Mouse (Mus musculus): Measurements from ENCODE around the gene Rpl10-ps3.

Gene Rpl10-ps3

DNA sequence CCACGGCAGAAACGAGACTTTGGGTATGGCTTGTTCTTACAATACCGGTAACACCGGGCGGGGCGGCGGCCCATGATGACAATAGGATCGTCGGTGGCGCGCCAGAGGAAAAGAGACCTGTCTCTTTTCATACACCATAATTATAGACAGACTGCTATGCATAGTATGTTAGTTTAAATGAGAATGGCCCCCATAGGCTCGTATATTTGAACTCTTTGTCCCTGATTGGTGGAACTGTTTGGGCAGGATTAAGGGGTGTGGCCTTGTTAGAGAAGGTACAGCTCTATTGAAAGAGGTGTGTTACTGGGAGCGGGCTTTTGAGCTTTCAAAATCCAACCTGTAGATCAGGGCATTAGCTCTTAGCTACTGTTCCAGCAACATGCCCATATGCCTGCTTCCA, at the start of gene Rpl10-ps3:
Gene Rpl10-ps3 (minus strand): TSS at position 101 of the 400 bp plus-strand sequence.
- no peak for DNase-seq

DNA sequence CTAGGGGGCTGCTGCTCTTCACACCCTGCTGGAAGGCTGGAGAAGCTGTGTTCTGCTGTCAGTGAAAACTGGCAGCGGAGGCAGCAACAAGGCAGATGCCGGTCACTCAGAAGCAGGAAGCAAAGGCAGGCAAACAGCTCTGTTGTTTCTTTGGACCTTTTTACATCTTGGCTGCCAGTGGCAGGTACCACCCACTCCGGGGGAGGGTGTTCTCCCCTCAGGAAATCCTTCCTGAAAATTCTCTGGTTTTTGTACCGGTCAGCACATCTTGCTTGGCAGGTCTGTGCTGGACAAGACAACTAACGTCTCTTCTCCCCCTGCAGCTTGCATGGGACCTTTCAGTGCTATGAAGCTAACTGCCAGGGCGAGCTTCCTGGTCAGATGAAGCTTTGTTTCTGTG, 30.8 kb upstream of the Rpl10-ps3 start:
- DNase-seq = peak; percentile 17

DNA sequence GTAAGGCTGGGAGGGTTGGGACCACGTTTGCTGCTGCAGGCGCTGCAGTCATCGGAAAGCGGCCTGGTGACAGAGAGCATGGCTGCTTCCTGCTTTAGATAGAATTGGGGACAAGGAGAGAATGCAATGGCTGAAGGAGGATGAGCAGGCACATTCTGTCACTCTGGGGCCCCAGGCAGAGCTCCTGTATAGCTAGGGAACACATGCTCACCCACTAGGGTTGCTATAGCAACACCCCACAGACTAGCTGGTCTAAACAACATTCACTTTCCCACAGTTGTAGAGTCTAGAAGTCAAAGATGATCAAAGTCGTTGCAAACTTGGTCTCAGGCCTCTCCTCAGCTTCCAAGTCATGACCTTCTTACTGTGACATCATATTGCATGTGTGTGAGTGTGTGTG, 29.9 kb upstream of the Rpl10-ps3 start:
- DNase-seq = no peak

DNA sequence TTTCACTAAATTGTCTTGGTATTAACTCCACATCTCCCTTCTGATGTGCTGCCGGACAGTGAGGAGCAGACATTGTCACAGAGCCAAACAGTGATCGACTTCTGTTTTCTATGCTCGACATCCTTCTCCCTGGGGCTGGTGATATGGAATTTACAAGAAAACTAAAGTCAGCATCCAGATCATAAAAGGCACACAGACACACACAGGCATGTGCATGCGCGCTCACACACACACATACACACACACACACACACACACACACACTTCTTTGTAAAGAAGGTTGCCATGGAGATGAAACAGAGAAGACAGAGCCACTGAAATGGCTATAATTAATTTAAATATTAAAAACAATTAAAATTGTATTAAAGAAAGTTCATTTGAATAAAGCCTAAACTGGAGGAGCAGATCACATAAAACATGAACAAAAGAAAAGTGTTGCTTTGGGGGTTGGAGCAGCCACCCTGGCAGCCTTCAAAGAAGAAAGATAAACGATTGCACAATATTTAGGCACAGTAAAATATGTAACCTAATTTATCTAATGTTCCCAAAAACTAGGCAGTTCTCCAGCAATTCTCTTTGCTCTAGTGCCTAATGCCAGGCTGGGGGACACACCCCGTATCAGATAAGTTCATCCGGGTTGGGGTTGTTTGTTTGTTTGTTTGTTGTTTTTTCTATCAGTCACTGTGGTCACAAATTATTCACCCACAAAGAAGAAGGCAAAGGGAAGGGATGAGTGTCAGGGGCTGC, 24.0 kb upstream of the Rpl10-ps3 start:
- DNase-seq = no peak

- peak; percentile 78 for DNase-seq
Observed at GRCm38 (mm10) chr9:50365059-50365780, 20.5 kb upstream of the Rpl10-ps3 start.

DNA sequence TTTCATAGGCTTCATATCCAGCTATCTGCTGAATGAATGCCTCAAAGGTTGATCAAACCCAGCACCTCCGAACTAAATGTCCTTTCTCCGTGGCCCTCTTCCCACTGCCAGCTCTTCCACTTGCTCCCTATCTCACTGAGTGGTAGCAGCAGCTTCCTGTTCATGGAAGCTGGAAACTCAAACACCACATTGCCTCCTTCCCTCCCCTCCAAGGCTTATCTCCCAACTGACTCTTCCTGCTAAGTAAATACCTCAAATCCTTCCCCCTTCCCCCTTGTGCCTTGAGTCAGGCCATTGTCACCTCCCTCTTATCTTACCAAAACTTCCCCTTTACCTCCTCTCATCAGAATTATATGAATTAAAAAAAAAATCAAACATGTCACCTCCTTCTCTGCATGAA, 19.2 kb upstream of the Rpl10-ps3 start:
- no peak for DNase-seq

- no peak for DNase-seq
Observed at GRCm38 (mm10) chr9:50363259-50363658, 18.5 kb upstream of the Rpl10-ps3 start.

DNA sequence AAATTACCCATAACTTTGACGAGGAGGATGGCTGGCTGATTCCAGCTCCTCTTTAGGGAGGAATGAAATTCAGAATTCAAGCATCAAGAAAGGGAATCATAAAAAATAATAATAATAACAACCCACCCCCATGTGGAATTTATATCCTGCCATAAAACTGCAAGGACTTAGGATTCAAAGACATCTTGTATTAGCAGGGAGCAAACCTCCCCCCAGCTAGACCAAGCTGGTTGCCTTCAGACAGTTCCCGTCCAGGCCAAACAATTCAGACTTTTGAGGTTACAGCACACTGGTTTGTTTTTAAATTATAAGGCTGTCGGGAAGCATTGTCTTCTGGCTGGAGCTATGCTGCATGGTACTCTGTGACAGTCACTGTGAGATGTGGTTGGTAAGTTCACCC, 17.8 kb upstream of the Rpl10-ps3 start:
- DNase-seq = no peak

GRCm38 (mm10) chr9:50360370-50360769, 15.6 kb upstream of the Rpl10-ps3 start:
- DNase-seq = no peak

GRCm38 (mm10) chr9:50357331-50357730, 12.6 kb upstream of the Rpl10-ps3 start:
- DNase-seq = no peak

GRCm38 (mm10) chr9:50351746-50352145, 7.0 kb upstream of the Rpl10-ps3 start:
- DNase-seq = peak; percentile 13

DNA sequence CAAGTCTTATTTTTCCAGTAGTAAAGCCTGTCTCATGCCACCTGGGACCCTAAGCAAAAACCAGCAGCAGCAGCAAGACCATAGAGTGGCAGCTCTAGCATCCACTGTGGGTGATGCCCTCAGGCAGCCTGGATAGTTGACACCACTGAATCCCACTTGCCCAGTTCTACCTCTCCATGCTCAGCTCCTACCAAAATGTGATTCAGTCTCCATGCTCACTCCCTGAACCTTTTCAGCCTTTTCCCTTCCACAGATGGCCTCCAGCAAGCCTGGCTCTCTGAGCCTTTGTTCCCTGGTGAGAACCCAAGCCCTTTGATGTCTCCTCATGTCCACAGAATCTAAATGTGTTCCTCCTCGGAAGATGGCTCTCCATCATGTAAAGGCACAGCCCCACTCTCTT, 5.8 kb upstream of the Rpl10-ps3 start:
- no peak for DNase-seq

DNA sequence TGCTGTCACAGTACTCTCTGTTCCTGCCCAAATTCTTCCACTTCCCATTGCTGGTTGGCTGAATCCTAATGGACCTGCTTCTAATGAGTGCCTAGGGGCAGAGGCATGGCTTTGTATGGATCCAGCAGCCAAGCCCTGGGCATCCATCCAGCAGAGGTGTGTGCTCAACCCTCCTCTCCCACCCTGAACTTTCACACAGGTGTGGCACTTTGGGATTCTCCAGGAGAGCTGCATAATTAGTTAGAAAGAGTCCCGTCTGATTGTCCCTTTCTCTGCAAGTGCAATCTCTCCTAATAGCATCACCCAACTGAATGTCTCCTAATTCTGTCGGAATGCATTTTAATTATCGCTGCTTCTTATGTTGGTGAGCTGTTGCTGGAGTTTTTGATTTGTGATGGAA, 4.4 kb upstream of the Rpl10-ps3 start:
- DNase-seq = peak; percentile 13

GRCm38 (mm10) chr9:50348256-50348655, 3.5 kb upstream of the Rpl10-ps3 start:
- no peak for DNase-seq

DNA sequence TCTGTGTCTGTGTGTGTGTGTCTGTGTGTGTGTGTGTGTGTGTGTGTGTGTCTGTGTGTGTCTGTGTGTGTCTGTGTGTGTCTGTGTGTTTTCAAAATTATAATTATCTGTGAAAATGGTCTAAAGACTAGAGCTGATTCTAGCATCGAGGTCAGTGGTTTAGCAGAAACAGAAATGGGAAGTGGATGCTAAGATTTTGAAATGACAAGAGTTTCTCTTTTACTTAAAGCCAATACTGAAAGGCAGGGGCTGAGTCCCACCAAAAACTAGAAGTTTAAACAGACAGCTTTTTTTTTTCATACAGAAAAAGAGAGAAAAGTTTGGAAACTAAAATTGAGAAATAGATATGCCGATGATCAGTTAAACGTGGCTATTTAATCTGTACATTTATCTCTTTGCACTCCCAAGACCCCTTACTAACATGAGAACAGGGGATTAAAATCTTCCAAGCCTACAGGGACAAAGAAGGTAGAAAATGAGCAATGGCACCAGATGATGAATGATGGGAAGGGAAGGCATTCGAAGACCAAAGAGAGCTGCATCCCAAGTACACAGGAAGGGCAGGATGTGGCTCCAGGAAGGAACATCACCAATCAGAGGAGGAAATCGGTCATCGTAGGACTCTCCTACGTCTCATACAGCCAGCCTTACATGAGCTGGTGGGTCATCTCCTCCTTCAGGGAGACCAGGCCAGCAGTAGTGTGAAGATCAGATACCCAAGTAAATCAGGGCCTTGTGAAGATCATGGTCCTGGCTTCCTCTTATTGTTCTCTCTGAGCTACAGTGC, 9.0 kb downstream of the Rpl10-ps3 start:
- peak; percentile 32 for DNase-seq

DNA sequence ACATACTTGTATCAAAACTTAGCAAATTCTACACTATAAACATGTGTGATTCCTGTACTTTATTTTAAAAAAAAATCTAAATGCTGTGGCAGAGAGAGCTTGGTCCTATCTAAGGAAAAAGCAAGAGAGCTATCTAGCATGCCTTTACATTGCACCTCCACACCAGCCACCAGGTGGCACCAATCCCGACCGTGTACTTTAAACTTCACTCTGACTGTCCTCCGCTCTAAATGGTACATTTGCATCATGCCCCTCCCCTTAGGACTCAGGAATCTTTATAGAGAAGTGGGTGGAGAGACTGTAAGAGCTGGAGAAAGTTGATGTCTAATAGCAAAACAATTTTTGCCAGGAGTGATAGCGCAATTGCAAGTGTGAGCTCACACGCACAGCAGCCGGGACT, 11.4 kb downstream of the Rpl10-ps3 start:
- DNase-seq = peak; percentile 25

DNA sequence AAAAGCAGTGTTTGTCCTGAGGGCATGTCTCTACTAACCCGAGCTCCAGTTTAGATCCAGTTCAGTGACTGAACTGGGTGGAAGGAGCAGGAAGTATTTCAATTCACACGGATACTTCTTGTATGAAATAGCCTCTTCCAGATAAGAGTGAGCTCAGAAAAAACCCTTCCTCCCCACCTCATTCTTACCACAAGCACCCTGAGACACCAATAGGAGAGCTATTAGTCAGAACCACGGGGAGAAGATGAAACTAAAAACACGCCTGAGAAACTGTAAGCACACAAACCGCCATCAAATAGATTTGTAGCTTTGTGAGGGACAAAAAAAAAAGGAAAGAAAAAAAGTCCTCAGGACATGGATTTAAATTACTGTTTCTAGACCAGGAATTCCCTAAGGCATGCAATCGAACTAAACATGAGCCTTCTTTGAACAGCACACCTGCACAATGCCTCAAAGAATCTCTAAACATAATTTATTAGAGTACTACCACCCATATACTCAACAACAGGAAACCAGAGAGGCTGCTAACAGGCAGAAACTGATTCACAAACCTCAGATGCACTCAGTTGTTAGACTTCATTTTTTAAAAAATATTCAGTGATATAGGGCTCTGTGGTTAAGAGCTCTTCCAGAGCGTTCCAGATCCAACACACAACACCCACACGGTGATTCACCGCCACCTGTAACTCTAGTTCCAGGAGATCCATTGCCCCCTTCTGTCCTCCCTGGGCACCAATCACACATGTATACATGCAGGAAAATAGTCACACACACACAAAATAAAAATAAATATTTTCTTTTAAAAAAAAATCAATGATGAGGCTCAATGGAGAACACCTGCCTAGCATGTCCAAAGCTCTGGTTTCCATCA, 20.2 kb downstream of the Rpl10-ps3 start:
- DNase-seq = no peak

- no peak for DNase-seq
Observed at GRCm38 (mm10) chr9:50320729-50321128, 24.0 kb downstream of the Rpl10-ps3 start.

DNA sequence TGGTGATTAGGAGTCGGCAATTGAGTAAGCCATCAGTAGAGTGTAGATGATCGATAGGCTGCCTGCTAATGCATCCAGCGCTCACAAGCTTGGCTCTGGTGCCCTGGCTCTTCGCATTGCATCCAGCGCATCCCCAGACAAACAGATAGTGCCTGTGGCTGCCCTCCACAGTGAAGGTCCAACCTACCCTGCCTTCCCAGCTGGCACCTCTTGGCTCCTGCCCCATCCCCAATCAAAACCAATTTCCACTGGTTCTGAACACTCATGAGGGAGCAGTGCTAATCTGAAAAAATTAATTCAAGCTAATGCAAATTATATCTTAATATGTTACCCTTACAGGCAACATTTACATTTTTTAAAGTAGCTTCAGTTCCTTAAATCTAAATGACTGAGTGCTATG, 25.3 kb downstream of the Rpl10-ps3 start:
- no peak for DNase-seq

DNA sequence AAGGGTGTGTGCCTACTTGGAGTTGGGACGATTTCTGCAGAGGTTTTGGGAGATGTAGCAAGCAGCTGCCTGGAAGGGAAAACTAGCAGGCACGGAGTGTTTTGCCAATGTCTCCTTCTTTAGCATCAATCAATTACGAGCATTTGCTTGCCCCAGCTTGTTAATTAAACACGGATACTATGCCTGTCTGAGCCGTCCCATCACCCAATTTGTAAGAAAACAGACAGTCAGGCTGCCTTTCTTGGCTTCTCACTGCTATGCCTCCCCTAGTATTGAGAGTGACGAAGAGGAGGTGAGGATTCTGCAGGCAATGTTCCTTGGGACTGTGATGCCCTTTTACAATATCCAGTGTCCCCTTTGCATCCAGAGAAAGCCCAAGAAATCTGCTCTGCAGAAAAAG, 27.5 kb downstream of the Rpl10-ps3 start:
- no peak for DNase-seq

DNA sequence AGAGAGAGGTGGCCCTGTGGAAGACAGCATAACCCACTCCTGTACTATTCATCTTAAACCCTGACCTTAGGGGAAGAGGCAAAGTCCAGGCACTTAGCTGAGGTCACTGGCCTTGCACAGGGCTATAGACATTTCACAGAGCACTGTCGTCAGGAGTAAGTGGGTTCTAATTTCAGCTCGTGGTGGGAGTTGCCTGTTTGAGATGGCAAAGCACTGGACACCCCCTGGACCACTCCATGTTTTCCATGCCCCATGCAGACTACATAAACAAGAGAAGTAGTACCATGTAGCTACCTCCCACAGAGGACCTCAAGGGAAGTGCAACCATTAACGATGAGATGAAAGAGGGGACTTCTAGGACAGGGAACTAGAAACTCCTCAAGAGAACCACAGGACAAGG, 29.1 kb downstream of the Rpl10-ps3 start:
- no peak for DNase-seq

GRCm38 (mm10) chr9:50311036-50311545, 33.7 kb downstream of the Rpl10-ps3 start:
- DNase-seq = no peak
